Mouse (Mus musculus) olfactory bulb, adult 2 months (tissue): ENCODE data around the gene Art3.

Source experiments
- CTCF ChIP-seq: fragments of 200-500 bp; IDR thresholded peaks from 2 replicates; pipeline ENCODE4 v1.5.1; 2012; ENCODE audit warnings: low read depth, mild to moderate bottlenecking, low read length, moderate library complexity; ENCODE audit not compliant: insufficient read depth
- POLR2A ChIP-seq: fragments of 200-500 bp; IDR thresholded peaks from 2 replicates; pipeline ENCODE4 v1.6.1; 2012; ENCODE audit warnings: mild to moderate bottlenecking, low read depth, low read length, moderate library complexity; ENCODE audit not compliant: insufficient read depth

GRCm38 (mm10) chr5:92392542-92392941 lies 60.9 kb downstream of the Art3 start:
- no peak for TF ChIP-seq CTCF
- no peak for TF ChIP-seq POLR2A
